Mouse (Mus musculus) G1E (cell line): Measurements from ENCODE around the gene Tk1.

Experiments
- CTCF ChIP-seq: IDR thresholded peaks from 2 replicates; pipeline ENCODE4 v1.5.1; 2012; ENCODE audit warnings: low read depth, low read length, inconsistent platforms, mixed read lengths
- GATA1 ChIP-seq: IDR thresholded peaks from 2 replicates; pipeline ENCODE4 v1.6.1; 2012; ENCODE audit warnings: borderline replicate concordance, low read length, inconsistent platforms, mixed read lengths
- TAL1 ChIP-seq: conservative IDR thresholded peaks from 2 replicates; pipeline ENCODE4 v1.6.1; 2012; ENCODE audit warnings: low read depth, low read length, inconsistent platforms, mixed read lengths

GRCm38 (mm10) chr11:117846640-117847039 is 20.7 kb upstream of the Tk1 start:
- TF ChIP-seq CTCF (no peak), GATA1 (no peak), TAL1 (no peak)
